Mouse (Mus musculus): ENCODE results near the gene Itpr1. TPM values are rescaled to one million over a fixed set of nuclear protein-coding genes. Genes with fewer than 3 reads are reported as not detected.

Gene Itpr1
- polyA plus RNA-seq, 1 experiment, result 68.2 TPM

DNA sequence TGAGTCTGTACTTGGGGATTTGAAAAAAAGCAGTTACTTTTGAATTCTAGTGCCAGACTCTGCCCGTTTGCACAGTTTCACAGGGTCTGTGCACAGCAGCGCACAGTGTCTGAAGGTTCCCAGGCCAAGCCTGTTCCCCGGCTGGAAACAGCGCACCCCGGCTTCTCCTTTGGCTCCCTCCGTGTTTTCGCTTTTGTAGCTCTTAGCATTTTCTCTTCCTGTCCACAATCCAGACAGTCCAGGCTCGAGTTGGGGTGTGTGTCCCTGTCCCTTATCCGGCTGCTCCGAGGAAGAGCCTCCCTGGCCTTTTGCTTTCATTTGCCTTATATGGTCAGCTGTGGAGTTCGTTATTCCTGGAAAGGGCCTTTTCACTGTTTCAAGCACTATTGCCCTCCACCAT is 93.3 kb downstream of the Itpr1 start:
- Histone ChIP-seq H3K27me3 (replicated peaks; ENCODE audit: control insufficient read depth, insufficient read depth, low read length) (no peaks in the 10 kb centered on the region), H3K4me3 (ENCODE audit: insufficient read depth, low read depth, low read length) (peak overlapping the region; percentile 40), H3K4me1 (ENCODE audit: control insufficient read depth, insufficient read depth, low read length) (peaks cover 15% of the 10 kb centered on the region; the same call in 1 of the 2 replicates), H3K27ac (ENCODE audit: insufficient read depth, low read depth, low read length) (peak overlapping the region; percentile 85), H3K36me3 (ENCODE audit: control insufficient read depth, insufficient read depth, low read length) (no peaks in the 10 kb centered on the region)
- peak; percentile 82 for DNase-seq
- TF ChIP-seq POLR2A (IDR thresholded peaks at IDR 0.05; ENCODE audit: low read depth, low read length) (no peak), CTCF (conservative IDR thresholded peaks at IDR 0.05; ENCODE audit: insufficient read depth, insufficient read length, low read depth, low read length) (no peak)
- 28% methylated on average over 11 of the region's 11 CpGs for WGBS

DNA sequence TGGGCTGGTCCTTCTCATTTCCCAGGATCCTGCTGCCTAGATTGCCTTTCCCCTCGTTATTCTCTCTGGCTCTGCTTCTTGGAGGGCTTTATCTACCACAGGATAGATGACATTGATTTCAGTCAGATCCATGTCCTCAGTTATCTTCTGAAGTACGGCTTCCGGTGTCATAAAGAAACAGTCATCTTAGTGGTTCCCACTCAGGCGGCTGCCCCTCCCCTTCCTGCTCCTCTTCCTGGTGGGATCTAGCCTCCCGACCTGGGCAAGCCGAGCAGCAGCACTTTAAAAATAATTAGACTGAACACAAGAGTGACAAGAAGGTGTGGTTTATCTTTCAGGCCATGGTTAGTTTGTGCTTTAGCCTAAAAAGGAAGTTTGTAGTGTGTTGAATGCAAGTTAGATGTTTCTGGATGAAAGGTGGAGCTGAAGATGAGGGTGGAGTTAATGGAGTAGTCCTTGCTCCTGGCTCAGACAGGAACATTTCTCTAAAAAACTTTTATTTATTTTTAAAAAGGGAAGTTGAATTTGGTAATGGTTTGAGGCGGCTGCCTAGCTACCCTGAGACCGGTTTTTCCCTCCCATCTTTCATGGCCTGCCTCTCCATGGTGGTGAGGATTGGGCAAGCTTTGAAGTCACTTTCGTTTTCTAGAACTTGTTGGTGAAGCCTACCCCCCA is 94.2 kb downstream of the Itpr1 start:
- 44% methylated on average over 9 of the region's 9 CpGs for WGBS

DNA sequence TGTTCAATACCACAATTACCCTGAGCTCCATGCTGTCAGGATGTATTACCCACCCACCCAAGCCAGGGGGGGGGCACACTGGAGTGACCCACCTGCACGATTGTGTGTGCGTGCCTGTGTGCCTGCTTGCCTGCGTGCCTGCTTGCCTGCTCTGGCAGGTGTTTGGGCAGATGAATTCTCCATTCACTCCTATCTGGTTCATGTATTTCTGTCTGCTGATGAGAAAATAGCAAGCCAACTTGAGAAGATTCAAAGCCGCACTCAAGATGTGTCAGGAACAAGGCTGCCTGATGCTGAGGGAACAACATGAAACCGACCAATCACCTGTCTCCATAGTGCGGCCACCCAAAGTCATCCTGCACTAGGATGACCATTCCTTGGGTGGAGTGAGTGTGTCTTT is 94.9 kb downstream of the Itpr1 start:
- no peak for TF ChIP-seq POLR2A (IDR thresholded peaks at IDR 0.05; ENCODE audit: low read depth, low read length)
- TF ChIP-seq CTCF (conservative IDR thresholded peaks at IDR 0.05; ENCODE audit: insufficient read depth, insufficient read length, low read depth, low read length), result no peak
- Histone ChIP-seq H3K27ac (ENCODE audit: insufficient read depth, low read depth, low read length) (no peak overlapping the region), H3K4me3 (ENCODE audit: insufficient read depth, low read depth, low read length) (no peak overlapping the region), H3K4me1 (ENCODE audit: control insufficient read depth, insufficient read depth, low read length) (peaks cover 16% of the 10 kb centered on the region; the same call in 1 of the 2 replicates), H3K36me3 (ENCODE audit: control insufficient read depth, insufficient read depth, low read length) (no peaks in the 10 kb centered on the region), H3K27me3 (replicated peaks; ENCODE audit: control insufficient read depth, insufficient read depth, low read length) (no peaks in the 10 kb centered on the region)
- no peak for DNase-seq
- 93% methylated on average over 6 of the region's 6 CpGs for WGBS

More for the DNA sequence above, 94.2 kb downstream of the Itpr1 start:
- Histone ChIP-seq H3K36me3 (ENCODE audit: control insufficient read depth, insufficient read depth, low read length) (no peaks in the 10 kb centered on the region), H3K4me1 (ENCODE audit: control insufficient read depth, insufficient read depth, low read length) (peaks cover 15% of the 10 kb centered on the region; the same call in 1 of the 2 replicates), H3K4me3 (ENCODE audit: insufficient read depth, low read depth, low read length) (no peak overlapping the region), H3K27me3 (replicated peaks; ENCODE audit: control insufficient read depth, insufficient read depth, low read length) (no peaks in the 10 kb centered on the region), H3K27ac (ENCODE audit: insufficient read depth, low read depth, low read length) (0 out of 2 replicates have a peak overlapping the region, but pooled peaks have one; percentile 1)
- TF ChIP-seq POLR2A (IDR thresholded peaks at IDR 0.05; ENCODE audit: low read depth, low read length) (no peak), CTCF (conservative IDR thresholded peaks at IDR 0.05; ENCODE audit: insufficient read depth, insufficient read length, low read depth, low read length) (no peak)
- peak; percentile 32 for DNase-seq

DNA sequence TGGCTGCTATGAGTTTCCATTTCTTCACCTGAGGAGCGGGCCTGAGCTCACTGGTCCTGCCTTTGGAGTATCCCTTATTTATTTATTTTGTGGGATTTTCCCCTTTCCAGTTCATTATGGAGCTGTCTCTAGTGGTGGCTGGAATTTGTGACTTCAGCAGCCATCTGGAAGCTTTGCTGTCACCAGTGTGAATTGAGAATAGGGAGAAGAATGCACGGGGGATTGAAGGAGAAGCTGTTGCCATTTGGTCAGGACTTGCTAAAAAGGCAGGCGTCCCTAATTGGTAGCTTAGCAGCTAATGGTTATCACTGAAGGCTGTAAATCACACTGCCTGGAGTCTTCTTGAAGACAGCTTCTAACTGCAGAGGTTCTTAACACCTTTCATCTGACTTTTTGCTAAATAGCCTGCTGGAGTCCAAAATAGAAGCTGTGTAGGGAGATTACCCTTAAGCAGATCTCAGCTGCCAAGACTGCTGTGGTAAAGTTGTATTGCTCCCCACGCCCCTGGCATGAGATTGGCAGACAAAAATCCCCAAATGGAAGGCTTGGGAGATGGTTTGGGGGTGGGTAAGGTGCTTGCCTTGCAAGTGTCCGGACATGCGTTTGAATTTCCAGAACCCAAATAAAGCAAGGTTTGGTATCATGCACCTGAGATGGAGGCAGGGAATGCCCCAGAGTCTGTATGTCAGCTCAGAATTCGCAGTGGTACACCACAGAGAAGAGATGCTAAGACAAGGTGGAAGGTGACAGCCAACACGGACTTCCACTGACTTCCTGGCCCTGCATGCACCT is 96.7 kb downstream of the Itpr1 start:
- Histone ChIP-seq H3K4me3 (ENCODE audit: insufficient read depth, low read depth, low read length) (no peak overlapping the region), H3K4me1 (ENCODE audit: control insufficient read depth, insufficient read depth, low read length) (peaks cover 21% of the 10 kb centered on the region; the same call in 1 of the 2 replicates), H3K36me3 (ENCODE audit: control insufficient read depth, insufficient read depth, low read length) (no peaks in the 10 kb centered on the region), H3K27ac (ENCODE audit: insufficient read depth, low read depth, low read length) (no peak overlapping the region), H3K27me3 (replicated peaks; ENCODE audit: control insufficient read depth, insufficient read depth, low read length) (no peaks in the 10 kb centered on the region)
- no peak for TF ChIP-seq POLR2A (IDR thresholded peaks at IDR 0.05; ENCODE audit: low read depth, low read length)
- TF ChIP-seq CTCF (conservative IDR thresholded peaks at IDR 0.05; ENCODE audit: insufficient read depth, insufficient read length, low read depth, low read length), result no peak
- WGBS, result 69% methylated on average over 8 of the region's 8 CpGs
- DNase-seq, result no peak

DNA sequence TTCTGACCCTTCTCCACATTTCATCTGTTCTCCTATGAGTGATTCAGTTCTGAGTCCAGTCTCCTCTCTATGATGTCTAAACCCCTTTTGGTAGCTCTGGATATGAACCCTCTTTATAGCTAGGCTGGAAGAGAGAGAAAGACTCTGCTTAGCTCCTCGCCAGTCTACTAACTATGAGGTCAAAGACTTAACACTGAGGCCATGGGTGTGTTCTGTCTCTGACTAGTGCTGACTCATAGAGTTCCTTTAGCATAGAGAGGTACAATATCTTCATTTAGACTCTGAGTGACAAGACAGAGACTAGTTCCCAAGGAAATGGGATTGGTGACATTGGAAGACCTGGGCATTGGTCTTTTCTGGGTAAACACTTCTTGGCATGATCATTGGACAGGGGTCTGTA is 100.2 kb downstream of the Itpr1 start:
- no peak for TF ChIP-seq POLR2A (IDR thresholded peaks at IDR 0.05; ENCODE audit: low read depth, low read length)
- no peaks in the 10 kb centered on the region for H3K27me3 ChIP-seq (replicated peaks; ENCODE audit: control insufficient read depth, insufficient read depth, low read length)
- H3K4me1 ChIP-seq (ENCODE audit: control insufficient read depth, insufficient read depth, low read length), result peaks cover 14% of the 10 kb centered on the region; the same call in 1 of the 2 replicates
- DNase-seq, result no peak
- H3K4me3 ChIP-seq (ENCODE audit: insufficient read depth, low read depth, low read length), result no peak overlapping the region
- no peak overlapping the region for H3K27ac ChIP-seq (ENCODE audit: insufficient read depth, low read depth, low read length)
- WGBS, result 53% methylated on average over 1 of the region's 1 CpGs
- H3K36me3 ChIP-seq (ENCODE audit: control insufficient read depth, insufficient read depth, low read length), result no peaks in the 10 kb centered on the region

DNA sequence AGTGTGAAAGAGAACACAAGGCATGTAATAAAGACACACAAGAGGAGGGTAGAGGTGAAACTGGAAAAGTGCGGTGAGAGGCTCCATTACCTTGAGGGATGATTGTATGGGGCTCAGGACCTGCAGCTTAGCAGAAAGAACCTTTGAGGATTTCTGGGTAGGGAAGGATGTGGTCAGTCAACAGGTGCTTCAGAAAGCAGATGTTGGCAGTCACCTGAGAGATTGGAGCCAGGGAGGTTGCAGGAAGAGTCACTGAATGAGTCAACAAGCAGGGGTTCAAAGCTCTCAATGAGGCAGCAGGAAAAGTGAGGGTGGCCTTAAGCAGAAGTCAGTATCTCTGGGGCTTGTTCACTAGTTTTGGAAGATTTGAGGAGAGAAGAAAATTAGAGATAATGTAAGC is 101.1 kb downstream of the Itpr1 start:
- 89% methylated on average over 1 of the region's 1 CpGs for WGBS
- DNase-seq, result no peak

DNA sequence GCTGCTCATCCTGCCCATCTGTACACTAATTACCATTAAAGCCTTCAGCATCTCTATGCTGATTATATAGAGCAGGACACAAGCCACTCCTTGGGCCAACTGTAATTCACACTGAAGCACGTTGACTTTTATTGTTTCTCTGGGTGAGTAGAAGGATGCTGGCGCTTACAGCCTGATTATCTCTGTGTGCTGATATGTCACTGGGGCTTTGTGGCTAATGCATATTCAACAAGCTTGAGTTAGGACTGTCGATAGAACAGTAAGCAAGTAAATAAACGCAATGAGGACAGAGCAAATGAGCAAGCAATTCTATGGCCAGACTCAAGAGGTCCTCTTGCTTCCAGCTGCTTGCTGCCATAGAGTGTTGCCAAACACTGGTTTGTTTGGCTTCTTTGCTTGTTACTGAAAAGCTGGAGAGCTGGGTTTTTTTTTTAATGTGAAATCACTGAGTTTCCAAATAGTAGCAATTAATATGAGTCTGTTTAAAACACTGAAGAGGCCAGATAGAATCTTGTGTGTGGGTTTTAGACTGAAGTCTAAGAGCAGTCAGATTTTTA is 103.5 kb downstream of the Itpr1 start:
- H3K27me3 ChIP-seq (replicated peaks; ENCODE audit: control insufficient read depth, insufficient read depth, low read length), result no peaks in the 10 kb centered on the region
- 58% methylated on average over 4 of the region's 4 CpGs for WGBS
- H3K27ac ChIP-seq (ENCODE audit: insufficient read depth, low read depth, low read length), result no peak overlapping the region
- TF ChIP-seq POLR2A (IDR thresholded peaks at IDR 0.05; ENCODE audit: low read depth, low read length) (no peak), CTCF (conservative IDR thresholded peaks at IDR 0.05; ENCODE audit: insufficient read depth, insufficient read length, low read depth, low read length) (no peak; the same call in 1 of the 2 replicates)
- H3K4me3 ChIP-seq (ENCODE audit: insufficient read depth, low read depth, low read length), result no peak overlapping the region
- H3K36me3 ChIP-seq (ENCODE audit: control insufficient read depth, insufficient read depth, low read length), result no peaks in the 10 kb centered on the region
- DNase-seq, result no peak
- peaks cover 14% of the 10 kb centered on the region; the same call in 1 of the 2 replicates for H3K4me1 ChIP-seq (ENCODE audit: control insufficient read depth, insufficient read depth, low read length)

More for the DNA sequence above, 101.1 kb downstream of the Itpr1 start:
- H3K4me3 ChIP-seq (ENCODE audit: insufficient read depth, low read depth, low read length), result no peak overlapping the region
- H3K4me1 ChIP-seq (ENCODE audit: control insufficient read depth, insufficient read depth, low read length), result peaks cover 14% of the 10 kb centered on the region; the same call in 1 of the 2 replicates
- TF ChIP-seq POLR2A (IDR thresholded peaks at IDR 0.05; ENCODE audit: low read depth, low read length) (no peak), CTCF (conservative IDR thresholded peaks at IDR 0.05; ENCODE audit: insufficient read depth, insufficient read length, low read depth, low read length) (no peak)
- H3K36me3 ChIP-seq (ENCODE audit: control insufficient read depth, insufficient read depth, low read length), result no peaks in the 10 kb centered on the region
- H3K27ac ChIP-seq (ENCODE audit: insufficient read depth, low read depth, low read length), result no peak overlapping the region
- no peaks in the 10 kb centered on the region for H3K27me3 ChIP-seq (replicated peaks; ENCODE audit: control insufficient read depth, insufficient read depth, low read length)
